Mouse (Mus musculus) CD8-positive naive resting alpha-beta T cell, adult 2 months (primary cell): Measurements from ENCODE around the gene Megf11.
"Not testable (repeated sequence)": the region's sequence is repeated elsewhere in the genome, so short reads cannot be mapped to it uniquely, and the experiment has no call there.

Experiments
- DNase-seq, 2 experiments: peaks; one replicate each; pipeline ENCODE4 v3.0.0; 2022; ENCODE audit warnings: low read depth in 2 of 2, low spot score in 2 of 2

Gene Megf11

DNA sequence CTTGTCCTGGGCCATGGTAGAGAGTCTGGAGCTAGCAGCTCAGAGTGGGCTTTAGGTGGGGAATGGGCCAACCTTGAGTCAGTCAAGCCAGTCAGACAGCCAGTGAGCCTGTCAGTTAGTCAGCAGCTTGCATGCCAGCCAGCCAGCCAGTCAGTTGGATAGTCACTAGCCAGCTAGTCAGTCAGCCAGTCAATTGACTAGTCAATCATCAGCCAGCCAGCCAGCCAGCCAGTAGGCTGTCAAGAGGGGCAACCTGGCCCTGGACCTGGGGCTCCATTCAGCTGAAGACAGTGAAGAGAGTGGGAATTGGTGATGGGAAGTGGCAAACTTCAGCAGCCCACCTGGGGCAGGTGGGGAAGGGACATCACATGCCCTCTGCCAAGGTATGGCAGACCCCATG lies 77.4 kb downstream of the Megf11 start:
- DNase-seq: no peak

DNA sequence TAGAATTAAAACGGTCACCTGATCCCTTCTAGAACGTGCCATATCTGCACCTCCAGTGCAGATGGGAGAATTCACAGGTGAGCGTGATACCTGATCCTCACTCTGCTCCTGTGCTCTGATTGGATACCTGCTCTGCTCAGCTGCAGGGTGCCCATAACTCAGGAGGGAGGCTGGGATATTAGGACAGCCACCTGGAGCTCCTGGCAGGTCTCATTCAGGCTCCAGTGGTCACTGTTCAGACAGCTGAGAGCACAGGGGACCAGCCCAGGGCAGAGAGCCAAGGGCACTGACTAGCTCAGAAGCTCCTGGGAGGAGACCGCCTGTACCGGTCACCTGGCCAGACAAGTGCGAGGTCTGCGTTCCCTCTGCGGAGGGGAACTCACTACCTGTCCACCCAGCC lies 80.7 kb downstream of the Megf11 start:
- no peak for DNase-seq

DNA sequence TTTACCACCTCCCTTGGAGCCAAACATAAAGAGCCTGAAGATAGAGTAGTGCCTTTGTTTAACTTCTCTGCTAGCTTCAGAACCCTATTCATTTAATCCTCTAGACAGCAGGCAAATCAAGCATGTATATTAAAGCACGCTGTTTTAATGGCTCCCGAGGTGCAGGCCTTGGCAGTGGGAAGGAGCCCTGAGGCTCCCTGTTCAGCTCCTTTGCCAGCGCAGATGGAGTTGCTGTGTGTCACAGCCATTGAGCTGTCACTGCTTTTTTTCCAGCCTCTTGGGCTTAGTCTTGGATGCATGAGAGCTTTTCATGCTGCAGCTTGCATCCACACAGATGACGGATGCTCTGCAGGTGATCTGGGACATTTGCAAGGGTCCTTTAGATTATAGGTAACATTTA lies 81.1 kb downstream of the Megf11 start:
- no peak for DNase-seq

DNA sequence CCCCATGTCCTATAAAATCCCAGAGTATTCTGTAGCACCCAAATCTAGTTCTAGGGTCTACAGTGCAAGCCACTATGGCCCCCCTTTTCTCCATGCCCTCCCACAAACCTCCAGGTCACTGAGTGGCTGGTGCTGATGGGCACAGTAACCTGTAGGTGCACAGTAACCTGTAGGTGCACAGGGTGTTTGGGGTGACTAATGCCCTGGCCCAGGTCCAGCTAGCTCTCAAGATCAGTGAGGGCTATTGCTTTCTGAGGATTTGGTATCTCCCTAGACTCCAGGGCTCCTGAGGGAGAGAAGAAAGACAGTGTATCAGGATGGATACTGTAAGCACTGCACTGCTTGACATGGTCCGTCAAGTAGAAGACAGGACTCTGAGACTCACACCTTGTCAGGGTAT lies 85.4 kb downstream of the Megf11 start:
- DNase-seq: no peak

DNA sequence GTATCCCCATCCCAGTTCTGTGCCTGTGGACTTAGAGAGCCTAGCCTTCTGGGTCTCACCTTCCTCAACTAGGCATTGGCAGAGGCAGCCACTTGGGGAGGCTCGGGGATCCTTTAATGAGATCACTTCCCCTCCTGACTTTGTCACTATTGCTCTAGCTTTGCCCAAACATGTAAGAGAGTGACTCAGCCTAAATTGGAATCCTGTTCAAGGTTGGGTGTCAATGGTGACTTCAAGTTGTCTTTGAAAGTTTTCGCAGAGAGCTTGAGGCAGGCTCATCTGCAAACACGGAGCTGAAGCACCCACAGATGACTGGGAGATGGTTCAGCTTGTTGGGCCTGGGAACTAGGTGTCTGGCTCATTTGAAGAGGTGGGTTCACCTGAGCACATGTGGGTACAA lies 85.9 kb downstream of the Megf11 start:
- DNase-seq: no peak

DNA sequence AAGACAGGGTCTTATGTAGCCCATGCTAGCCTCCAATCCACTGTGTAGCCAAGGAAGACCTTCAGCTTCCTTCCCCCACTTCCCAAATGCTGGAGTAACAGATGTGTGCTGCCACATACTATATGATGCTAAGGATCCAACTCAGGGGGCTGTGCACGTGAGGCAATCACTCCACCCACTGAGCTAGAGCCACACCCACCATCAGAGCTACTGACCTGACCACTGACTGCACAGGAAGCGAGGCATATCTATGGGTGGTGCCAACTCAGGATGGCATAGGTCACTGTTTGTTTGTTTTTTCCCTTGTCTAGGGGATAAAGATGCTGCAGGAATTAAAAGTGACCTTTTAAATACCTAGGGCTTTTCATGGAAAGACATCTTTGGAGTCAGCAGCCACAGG lies 86.7 kb downstream of the Megf11 start:
- no peak for DNase-seq

DNA sequence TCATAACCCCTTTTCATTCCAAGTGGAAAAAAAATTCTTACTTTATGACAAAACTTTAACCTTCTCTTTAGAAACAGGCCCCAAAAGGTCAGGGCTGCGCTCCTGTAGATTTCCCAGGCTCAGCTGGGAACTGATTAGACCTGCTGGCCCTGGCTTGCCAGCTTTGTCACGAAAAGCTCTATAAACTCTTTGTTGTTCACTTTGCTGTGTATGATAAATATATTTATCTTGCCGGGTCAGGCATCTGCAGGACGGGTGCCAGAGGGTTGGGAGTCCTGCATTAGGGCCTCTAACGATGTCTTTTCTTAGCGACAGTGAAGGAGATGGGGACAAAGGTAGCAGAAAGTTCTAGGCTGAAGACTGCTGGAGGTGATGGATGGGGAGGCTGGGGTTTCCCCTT lies 87.3 kb downstream of the Megf11 start:
- no peak for DNase-seq

DNA sequence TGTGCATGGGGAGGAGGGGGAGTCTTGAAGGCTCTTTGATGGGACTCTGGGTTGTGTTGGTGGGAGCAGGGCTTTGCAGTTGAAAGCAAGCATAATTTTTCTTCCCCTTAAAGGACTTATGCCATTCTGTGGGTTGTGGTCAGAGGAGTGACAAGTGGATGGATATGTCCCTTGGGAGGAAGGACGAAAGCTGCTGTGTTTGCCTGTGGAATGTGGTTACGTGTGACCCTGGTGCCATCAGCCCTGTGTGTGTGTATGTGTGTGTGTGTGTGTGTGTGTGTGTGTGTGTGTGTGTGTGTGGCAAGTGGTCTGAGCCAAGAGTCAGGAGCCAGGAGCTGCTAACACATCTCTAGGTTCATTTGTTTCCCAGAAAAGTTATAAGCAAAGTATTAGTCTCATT lies 87.7 kb downstream of the Megf11 start:
- DNase-seq: no peak

DNA sequence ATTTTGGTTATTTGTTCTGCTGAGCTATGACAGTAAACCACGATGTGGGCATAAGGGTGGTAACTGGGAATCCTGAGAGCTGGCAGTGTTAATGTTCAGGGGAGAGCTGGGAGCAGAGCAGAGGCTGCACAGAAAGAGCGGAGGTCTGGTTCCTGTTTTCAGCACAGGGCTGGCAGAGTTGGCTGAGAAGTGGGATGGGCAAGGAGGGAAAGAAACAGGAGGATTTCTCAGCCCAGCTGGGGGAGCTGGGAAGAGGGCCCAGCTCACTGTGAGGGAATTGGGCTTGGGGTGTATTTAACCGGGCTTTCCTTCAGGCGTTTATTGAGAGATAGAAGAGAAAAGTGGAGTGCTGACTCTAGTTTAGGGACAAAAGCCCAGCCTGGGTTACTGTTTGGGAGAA lies 88.3 kb downstream of the Megf11 start:
- DNase-seq: no peak

DNA sequence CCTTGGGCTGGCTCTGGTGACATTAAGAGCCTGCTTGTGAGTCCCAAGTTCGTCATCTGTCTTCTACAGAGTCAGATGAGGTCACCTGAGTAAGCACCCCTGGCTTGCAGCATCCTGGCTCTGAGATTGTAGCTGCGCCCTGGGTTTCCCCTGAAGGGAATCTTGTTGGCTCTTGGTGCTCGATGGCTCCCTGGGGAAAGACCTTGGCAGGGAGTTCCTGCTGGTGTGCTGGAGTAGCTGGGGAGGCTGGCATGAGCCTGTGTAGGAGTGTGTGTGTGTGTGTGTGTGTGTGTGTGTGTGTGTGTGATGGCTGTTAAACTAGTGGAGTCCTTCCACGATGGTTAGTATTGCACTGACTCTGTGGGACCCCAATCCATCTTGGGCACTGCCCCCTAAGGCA lies 88.7 kb downstream of the Megf11 start:
- no peak for DNase-seq

DNA sequence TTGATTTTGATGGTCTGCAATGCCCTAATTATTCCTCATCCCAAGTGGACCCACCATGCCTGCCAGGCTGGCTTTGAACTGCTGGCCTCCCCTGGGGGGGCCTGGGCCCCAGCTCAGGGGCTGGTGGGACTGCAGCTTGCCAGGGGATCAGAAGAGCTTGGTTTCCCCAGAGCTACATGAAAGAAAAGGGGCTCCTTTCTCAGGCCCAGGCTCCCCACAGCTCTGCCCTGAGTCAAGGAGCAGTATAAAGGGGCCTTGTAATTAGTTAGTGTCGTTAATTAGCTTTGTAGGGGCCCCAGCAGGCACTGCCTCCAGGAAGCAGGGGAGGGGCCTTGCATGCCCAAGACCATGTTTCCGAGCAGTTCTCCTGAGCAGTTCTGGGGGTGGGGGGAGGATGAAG lies 90.5 kb downstream of the Megf11 start:
- no peak for DNase-seq

DNA sequence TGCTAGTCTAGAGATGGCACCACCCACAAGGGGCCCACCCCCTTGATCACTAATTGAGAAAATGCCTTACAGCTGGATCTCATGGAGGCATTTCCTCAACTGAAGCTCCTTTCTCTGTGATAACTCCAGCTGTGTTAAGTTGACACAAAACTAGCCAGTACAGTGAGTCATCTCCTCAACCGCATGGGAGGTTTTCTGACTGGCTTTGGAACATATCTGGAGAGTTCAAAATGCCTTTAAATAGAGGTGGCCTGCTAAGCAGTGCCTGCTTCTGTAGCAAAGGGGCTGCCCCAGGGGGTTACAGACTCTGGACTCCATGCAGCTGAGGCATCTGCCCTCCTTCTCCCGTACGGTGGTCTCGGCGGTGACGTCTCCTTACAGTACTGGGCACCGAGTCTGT lies 92.0 kb downstream of the Megf11 start:
- not testable (repeated sequence) for DNase-seq

DNA sequence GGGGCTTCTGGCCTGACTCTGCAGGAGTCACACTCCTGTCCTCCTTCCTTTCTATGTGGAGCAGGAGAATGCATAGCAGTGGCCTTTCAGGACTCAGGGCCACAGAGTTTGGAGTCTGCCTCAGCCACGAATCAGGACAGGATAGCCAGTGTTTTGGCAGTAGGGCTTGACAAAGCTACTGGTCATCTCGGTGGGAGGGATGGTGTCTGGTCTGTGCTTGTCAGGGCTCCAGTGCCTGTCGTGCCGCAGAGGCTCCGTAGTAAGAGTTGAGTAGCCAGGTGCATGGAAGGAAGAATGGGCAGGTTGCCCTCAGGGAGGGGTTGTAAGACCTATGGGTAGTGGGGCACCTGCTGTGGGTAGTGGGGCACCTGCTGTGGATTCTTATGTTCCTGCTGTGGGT lies 96.7 kb downstream of the Megf11 start:
- no peak for DNase-seq

DNA sequence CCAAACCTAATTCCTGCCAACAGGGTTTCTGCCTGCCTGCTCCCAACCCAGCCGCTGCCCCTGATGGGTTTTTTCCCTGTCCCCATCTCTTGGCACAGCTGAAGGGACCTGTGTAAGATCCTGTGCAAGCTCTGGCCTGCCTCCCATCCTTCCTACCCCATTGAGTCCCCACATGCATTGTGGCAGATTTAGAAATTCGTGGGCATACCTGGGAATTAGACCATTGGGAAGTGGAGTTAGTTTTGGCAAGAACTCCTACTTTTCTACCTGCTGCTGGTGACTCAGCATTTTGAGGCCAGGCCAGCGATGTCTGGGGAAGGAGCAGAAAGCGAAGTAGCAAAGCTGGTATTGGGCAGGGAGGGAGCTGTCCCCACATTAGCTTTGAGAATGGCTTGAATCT lies 102.0 kb downstream of the Megf11 start:
- DNase-seq: no peak

DNA sequence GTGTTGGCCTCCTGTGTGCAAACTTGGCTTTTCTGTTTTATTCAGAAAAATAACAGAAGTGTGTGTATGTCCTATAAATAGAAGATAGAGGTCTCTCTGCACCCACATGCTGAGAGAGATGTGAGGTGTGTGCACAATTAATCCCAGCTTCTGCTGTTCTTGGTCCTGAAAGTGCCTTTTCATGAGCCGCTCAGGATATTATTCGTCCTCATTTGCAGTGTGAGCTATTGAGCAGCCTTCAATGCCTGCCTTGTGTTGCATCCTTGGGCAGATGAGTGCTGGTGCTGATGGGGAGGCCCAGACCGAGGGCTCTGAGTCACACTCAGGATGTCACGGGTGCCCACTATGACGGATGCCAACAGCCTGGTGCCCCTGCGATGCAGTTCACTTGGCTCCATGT lies 109.2 kb downstream of the Megf11 start:
- DNase-seq: no peak

DNA sequence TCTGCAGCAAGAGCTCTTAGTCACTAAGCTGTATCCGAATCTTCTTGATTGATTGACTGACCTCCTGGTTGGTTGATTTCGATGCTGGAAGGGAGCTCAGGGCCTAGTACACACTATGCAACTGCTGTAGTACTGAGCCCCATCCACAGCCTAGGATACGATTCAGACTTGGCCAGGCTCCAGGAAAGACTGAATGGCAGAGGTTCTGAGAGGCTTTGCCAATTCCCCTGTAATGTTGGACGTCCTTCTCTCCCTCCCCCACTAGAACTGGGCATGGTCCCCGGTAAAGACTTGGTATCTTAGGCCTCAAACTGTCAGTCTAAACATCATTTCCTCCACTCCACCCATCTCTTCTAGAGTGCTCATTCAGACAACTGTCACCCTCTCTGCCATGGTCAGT lies 113.5 kb downstream of the Megf11 start:
- no peak for DNase-seq

DNA sequence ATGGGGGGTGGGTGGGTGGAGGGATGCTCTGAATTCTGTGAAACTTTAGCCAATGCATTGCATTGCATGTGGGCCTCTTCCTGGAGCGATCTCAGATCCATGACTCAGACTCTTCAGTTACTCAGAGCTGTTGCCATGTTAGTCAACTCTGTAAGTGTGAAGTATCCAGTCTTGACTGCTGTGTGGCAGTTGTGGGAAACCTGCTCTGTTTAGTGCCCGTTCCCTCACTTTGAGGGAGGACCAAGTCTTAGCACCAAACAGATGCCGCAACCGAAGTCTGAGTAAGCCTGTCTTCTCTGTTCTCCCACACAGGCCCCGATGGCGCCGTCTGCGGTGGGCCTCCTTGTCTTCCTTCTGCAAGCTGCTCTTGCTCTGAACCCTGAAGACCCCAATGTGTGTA lies 115.8 kb downstream of the Megf11 start:
- no peak for DNase-seq

DNA sequence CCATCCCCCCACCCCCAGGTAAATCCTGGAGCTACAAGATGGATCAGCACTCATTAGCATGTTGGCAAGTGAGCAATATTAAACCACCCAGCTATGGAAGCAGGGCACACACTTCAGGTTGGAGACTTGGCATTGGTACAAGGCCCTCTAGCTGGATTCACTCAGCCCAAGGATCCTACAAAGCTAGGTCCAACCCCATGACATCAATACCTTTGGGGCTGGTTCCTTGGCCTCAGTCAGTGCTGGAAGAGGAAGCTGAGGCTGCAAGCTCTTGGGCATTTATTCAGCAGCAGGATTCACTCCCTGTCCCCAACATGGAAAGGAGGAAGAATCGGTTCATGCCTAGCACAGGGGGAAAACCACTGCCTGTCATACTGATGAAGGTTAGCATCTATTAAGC lies 118.6 kb downstream of the Megf11 start:
- DNase-seq: no peak

DNA sequence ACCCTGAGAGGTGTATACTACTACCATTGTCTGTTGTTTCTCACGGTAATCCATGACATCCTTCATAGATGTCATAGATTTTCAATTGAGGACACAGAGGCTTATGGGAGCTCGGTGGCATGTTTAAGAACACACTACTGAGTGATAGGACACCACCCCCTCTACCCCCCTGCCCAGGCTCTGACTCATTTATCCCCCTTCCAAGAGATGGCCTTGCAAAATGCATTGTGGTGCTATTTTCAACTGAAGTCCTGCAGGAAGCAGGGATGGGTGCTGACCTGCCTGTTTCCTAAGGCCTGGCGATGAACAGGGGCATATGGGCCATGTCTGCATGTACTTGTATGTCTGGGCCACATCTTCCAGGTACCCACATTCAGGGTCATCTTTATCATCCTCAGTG lies 119.0 kb downstream of the Megf11 start:
- DNase-seq: no peak

DNA sequence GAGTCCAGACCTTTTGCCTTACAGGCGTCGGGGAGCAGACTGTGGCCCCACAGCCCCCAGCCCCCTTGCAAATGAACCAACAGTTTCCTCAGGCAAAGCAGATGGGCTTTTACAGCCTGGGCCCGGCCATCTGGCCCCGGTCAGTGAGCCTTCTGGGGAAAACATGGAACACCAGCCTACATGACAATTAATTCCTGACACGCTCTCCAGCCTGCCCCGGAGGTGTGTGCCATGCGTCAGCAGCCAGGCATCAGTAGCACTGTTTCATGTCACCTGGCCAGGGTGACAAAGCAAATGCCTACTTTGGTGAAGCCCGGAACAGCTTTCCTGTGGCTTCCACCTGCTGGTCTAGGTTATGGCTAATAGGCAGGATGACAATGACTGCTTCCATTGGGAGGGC lies 119.5 kb downstream of the Megf11 start:
- no peak for DNase-seq

DNA sequence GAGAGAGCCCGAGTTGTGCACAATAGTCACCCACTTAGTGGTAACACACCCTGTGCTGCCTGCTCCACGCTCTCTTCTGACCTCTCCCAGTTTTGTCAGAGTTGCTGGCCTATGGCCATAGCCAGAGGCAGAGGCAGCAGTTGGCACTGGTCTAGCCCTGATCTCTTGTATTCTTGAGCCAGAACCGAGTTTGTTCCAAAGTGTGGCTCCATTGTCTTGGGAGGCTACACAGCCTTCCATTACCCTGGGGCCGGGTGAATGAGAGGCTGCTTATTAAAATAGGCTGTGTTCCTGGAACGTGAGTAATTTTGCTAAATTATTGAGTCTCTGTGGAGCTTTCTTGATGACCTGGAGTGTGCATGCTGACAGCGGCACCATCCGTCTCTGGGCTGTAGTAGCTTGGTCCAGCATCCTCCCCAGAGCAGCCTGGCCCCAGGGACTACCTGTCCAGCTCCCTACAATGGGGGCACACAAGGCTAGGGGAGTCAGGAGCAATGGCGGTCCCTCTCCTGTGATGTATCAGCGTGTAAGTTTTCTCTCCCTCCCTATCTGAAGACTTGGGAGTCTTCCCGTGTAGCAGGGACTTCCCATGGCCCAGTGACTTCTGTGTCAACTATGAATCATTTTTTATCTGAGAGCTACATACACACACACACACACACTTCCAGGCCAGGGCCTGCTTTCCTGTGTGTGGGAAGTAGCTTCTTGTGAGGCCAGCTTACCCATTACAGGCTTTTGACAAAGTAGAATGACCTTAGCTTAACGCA lies 121.2 kb downstream of the Megf11 start:
- DNase-seq: no peak

DNA sequence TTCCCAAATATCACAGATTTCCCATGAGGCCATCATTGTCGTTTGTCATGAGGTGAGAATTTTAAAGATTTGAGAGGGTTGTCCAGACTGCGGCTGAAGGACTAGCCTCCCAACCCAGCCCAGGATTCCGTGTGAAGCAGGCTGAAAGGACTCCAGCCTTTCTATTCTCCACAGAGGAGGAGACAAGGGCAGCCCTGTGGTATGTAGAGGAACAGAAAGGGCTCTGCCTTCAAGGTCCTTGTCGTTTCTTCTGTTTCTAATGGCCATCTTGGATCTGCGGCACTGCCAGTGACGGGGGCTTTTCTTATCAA lies 121.7 kb downstream of the Megf11 start:
- no peak for DNase-seq

DNA sequence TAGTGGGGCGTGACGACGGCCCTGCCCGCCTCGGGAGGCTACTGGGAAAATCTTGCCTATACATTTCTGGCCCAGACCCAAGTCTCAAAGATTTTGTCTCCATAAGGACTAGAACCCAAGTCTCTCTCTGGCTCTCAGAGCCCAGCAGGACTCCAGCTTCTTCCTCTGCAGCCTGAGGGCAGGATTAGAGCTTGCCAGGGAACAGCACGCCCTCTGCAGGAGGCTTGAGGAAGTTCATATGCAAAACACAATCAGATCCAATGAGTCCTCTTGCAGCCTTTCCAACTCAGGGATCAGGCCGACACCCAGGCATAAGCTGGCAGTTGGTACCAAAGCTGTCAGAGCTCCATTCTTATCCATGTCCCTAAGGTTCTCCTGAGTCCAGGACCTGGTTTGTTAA lies 122.6 kb downstream of the Megf11 start:
- DNase-seq: peak in 1 of 2 experiments; percentile 2

DNA sequence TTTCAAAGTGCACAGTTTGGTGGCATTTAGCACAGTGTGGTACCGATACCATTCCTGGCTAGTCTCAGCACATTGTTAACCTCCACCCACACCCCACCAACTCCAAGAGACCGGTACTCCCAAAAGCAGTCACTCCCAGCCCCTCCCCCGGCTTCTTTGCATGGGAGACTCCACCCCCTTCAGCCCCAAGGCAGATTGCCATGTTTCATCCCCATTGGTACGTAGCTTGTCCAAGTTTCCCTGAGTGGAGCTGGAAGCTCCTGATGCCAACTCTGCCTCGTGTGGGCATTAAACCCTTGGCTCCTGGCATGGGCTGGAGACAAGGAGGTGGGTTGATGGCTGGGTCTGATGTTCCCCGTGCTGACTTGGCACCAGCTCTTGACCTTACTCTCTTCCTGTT lies 129.4 kb downstream of the Megf11 start:
- DNase-seq: no peak
